Mouse (Mus musculus): ENCODE results near the gene Oprm1. TPM values are rescaled to one million over a fixed set of nuclear protein-coding genes. Genes with fewer than 3 reads are reported as not detected.

Gene Oprm1
- polyA plus RNA-seq, 1 experiment from 2014 or later, result 0.62 TPM

DNA sequence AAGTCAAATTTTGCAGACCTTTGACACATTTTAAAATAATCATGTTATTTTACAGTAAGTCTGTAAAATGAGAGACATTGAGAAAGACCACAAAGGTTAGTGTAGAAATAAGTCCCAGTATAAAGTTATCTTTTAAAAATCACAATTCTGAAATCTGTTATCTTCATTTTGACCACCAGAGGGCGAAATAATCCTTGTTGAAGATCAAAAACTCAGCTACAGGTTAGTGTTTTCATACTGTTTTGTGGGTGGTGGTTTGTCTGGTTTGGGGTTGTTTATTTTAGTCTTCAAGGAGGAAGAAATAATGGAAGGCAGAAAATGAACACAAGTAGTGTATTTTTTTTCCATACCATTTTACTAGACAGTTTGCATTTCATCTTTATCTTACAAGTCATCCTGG is 127.2 kb downstream of the Oprm1 start:
- no peak overlapping the region for H3K4me3 ChIP-seq (ENCODE audit: low read depth, low read length)
- no peaks in the 10 kb centered on the region for H3K27me3 ChIP-seq (replicated peaks; ENCODE audit: control insufficient read depth, insufficient read depth, low read length)
- no peaks in the 10 kb centered on the region for H3K9me3 ChIP-seq (replicated peaks; ENCODE audit: control insufficient read depth, low read length)
- no peaks in the 10 kb centered on the region for H3K4me1 ChIP-seq (ENCODE audit: control insufficient read depth, insufficient read depth, low read length)
- 0% methylated on average over 1 of the region's 1 CpGs for WGBS
- H3K27ac ChIP-seq (ENCODE audit: low read depth, low read length), result no peak overlapping the region
- no peaks in the 10 kb centered on the region for H3K36me3 ChIP-seq (ENCODE audit: control insufficient read depth, insufficient read depth, low read length)
- H3K9ac ChIP-seq (ENCODE audit: low read length), result no peak overlapping the region
- ATAC-seq (no peak), DNase-seq (ENCODE audit: low spot score) (peak; percentile 78)
- no peak overlapping the region for H3K4me2 ChIP-seq (ENCODE audit: low read length)

DNA sequence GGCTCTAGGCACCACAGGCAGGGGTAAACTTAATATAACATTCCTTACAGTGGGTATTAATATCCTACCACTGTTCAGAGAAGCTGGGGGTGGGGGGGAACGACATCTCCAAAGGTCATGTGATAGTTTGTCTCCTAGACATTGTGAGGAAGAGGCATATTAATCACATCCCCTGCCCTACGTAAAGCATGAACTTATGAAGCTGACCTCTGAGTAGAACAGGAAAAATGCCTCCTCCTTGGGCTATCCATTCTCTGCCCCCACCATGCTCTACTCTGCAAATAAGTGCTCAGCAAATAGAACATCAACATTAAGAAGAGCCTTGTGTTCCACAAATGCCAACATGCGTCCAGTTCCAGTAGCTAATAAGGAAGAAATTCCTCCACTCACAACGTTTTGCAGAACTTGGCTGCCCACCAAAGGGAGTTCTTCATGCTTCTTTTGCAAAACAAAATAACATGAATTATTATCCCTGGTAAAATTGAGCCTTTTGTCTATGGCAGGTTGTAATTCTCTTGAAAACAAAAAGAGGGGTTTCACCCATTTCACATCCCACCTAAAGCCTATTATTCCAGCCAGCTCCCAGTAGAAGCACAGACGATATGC is 131.4 kb downstream of the Oprm1 start:
- H3K4me1 ChIP-seq (ENCODE audit: control insufficient read depth, insufficient read depth, low read length), result no peaks in the 10 kb centered on the region
- no peaks in the 10 kb centered on the region for H3K9me3 ChIP-seq (replicated peaks; ENCODE audit: control insufficient read depth, low read length)
- ATAC-seq (no peak), DNase-seq (ENCODE audit: low spot score) (no peak)
- no peak overlapping the region for H3K4me2 ChIP-seq (ENCODE audit: low read length)
- H3K36me3 ChIP-seq (ENCODE audit: control insufficient read depth, insufficient read depth, low read length), result no peaks in the 10 kb centered on the region
- no peak overlapping the region for H3K4me3 ChIP-seq (ENCODE audit: low read depth, low read length)
- no peak overlapping the region for H3K9ac ChIP-seq (ENCODE audit: low read length)
- no peak overlapping the region for H3K27ac ChIP-seq (ENCODE audit: low read depth, low read length)
- 53% methylated on average over 5 of the region's 5 CpGs for WGBS
- no peaks in the 10 kb centered on the region for H3K27me3 ChIP-seq (replicated peaks; ENCODE audit: control insufficient read depth, insufficient read depth, low read length)

DNA sequence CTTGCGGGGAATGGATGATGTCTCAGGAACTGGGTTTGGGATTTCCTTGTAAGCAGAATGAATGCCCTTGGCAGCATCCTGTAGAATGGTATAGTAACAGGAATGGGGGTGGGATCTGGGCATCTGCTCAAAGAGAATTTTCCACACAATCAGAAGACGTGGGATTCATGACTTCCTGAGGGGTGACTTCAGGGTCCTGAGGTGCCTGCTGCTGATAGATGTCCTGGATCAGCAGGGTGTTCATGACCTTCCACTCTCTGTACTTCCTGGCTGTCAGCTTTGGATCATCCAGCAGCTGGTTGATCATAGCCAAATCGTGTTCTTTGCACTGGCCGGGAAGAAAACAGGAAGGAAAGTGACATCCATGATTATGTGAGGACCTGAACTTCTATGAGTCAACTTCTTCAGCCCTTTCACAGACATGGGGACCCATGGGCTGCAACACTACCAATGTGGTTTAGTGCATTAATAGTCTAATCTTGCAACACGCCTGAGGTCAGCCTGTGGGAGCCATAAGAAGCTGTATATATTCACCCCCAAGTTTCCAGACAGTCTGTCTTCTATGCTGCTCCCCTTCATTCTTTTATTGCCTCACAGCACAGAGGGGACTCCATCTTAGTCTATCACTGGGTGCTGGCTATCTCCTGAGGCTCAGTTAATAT is 132.2 kb downstream of the Oprm1 start:
- 88% methylated on average over 5 of the region's 5 CpGs for WGBS
- DNase-seq (ENCODE audit: low spot score) (no peak), ATAC-seq (no peak)
- no peaks in the 10 kb centered on the region for H3K27me3 ChIP-seq (replicated peaks; ENCODE audit: control insufficient read depth, insufficient read depth, low read length)
- H3K4me2 ChIP-seq (ENCODE audit: low read length), result no peak overlapping the region
- no peak overlapping the region for H3K4me3 ChIP-seq (ENCODE audit: low read depth, low read length)
- H3K36me3 ChIP-seq (ENCODE audit: control insufficient read depth, insufficient read depth, low read length), result no peaks in the 10 kb centered on the region
- H3K4me1 ChIP-seq (ENCODE audit: control insufficient read depth, insufficient read depth, low read length), result no peaks in the 10 kb centered on the region
- H3K27ac ChIP-seq (ENCODE audit: low read depth, low read length), result no peak overlapping the region
- H3K9me3 ChIP-seq (replicated peaks; ENCODE audit: control insufficient read depth, low read length), result no peaks in the 10 kb centered on the region
- H3K9ac ChIP-seq (ENCODE audit: low read length), result no peak overlapping the region

DNA sequence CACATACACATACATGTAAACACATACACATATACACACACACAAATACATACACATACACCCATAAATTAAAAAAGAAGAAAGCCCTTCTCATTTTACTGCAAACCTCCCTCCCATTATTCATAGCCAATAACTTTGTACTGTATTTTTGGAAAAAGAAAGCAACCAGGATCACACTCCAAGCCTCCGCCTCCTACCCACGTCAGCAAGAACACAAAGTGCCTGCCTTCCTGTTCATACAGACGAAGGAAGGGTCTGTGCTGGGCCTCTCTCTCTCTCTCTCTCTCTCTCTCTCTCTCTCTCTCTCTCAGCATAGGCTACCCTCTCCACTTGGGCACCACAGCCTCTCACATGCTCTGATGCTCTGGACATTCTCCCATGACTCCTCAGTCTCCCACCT is 137.5 kb downstream of the Oprm1 start:
- H3K27me3 ChIP-seq (replicated peaks; ENCODE audit: control insufficient read depth, insufficient read depth, low read length), result no peaks in the 10 kb centered on the region
- H3K9ac ChIP-seq (ENCODE audit: low read length), result no peak overlapping the region
- no peak overlapping the region for H3K4me2 ChIP-seq (ENCODE audit: low read length)
- H3K4me3 ChIP-seq (ENCODE audit: low read depth, low read length), result no peak overlapping the region
- H3K9me3 ChIP-seq (replicated peaks; ENCODE audit: control insufficient read depth, low read length), result no peaks in the 10 kb centered on the region
- DNase-seq (ENCODE audit: low spot score) (no peak), ATAC-seq (no peak)
- H3K36me3 ChIP-seq (ENCODE audit: control insufficient read depth, insufficient read depth, low read length), result no peaks in the 10 kb centered on the region
- no peak overlapping the region for H3K27ac ChIP-seq (ENCODE audit: low read depth, low read length)
- H3K4me1 ChIP-seq (ENCODE audit: control insufficient read depth, insufficient read depth, low read length), result no peaks in the 10 kb centered on the region
- WGBS, result 77% methylated on average over 3 of the region's 3 CpGs

DNA sequence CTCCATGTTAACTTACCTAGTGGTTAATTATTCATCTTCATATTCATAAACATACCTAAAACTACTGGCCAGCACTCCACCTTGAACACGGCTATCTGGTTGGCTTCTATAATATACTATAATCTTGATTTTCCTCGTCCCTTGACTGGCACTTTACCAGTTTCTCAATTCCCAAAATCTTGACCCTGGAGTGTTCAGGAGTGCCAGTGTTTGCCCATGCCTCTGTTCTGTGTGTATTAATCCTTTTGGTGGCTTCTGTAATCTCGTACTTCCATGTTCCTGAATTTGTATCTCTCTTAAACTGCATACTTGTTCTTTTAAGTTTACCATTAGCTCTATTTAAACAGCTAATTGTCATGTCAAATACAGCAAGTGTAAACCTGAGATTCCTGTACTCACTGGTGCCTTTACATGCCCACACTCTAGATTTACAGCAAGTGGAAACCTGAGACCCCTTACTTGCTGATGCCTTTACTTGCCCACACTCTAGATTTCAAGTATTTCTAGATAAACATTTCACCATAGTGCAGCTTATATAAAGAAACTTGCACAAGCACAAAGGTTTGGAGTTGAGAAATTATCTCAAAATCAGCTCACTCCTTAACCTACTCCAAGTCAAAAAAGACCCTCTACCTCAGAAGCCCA is 138.5 kb downstream of the Oprm1 start:
- Histone ChIP-seq H3K4me3 (ENCODE audit: low read depth, low read length) (no peak overlapping the region), H3K27ac (ENCODE audit: low read depth, low read length) (no peak overlapping the region), H3K27me3 (replicated peaks; ENCODE audit: control insufficient read depth, insufficient read depth, low read length) (no peaks in the 10 kb centered on the region), H3K9me3 (replicated peaks; ENCODE audit: control insufficient read depth, low read length) (no peaks in the 10 kb centered on the region), H3K4me2 (ENCODE audit: low read length) (no peak overlapping the region), H3K9ac (ENCODE audit: low read length) (no peak overlapping the region), H3K4me1 (ENCODE audit: control insufficient read depth, insufficient read depth, low read length) (no peaks in the 10 kb centered on the region), H3K36me3 (ENCODE audit: control insufficient read depth, insufficient read depth, low read length) (no peaks in the 10 kb centered on the region)
- DNase-seq (ENCODE audit: low spot score) (no peak), ATAC-seq (no peak)
- WGBS, result 72% methylated on average over 3 of the region's 3 CpGs

DNA sequence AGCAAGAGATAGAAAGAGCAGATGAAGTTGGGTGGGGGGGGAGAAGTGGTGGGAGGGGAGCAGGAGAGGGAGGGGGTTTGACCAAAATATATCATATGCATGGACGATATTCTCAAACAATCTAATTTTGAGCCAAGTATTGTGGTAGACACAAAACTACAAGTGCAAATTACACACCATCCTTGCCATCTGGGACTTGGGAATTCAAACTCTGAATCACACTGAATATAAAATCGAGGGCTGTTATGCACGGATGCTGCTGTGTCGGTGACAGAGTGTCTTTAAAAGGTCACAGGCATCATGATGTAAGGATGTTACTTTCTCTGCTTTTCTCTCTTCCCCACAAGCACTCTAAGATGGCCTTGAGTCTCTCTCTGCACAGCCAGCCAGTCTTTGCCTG is 141.8 kb downstream of the Oprm1 start:
- no peak overlapping the region for H3K4me3 ChIP-seq (ENCODE audit: low read depth, low read length)
- no peaks in the 10 kb centered on the region for H3K36me3 ChIP-seq (ENCODE audit: control insufficient read depth, insufficient read depth, low read length)
- no peaks in the 10 kb centered on the region for H3K4me1 ChIP-seq (ENCODE audit: control insufficient read depth, insufficient read depth, low read length)
- peak; percentile 29 for DNase-seq (ENCODE audit: low spot score)
- H3K27me3 ChIP-seq (replicated peaks; ENCODE audit: control insufficient read depth, insufficient read depth, low read length), result no peaks in the 10 kb centered on the region
- no peak overlapping the region for H3K4me2 ChIP-seq (ENCODE audit: low read length)
- H3K9me3 ChIP-seq (replicated peaks; ENCODE audit: control insufficient read depth, low read length), result no peaks in the 10 kb centered on the region
- H3K9ac ChIP-seq (ENCODE audit: low read length), result no peak overlapping the region
- no peak for ATAC-seq
- 64% methylated on average over 4 of the region's 4 CpGs for WGBS
- H3K27ac ChIP-seq (ENCODE audit: low read depth, low read length), result no peak overlapping the region

DNA sequence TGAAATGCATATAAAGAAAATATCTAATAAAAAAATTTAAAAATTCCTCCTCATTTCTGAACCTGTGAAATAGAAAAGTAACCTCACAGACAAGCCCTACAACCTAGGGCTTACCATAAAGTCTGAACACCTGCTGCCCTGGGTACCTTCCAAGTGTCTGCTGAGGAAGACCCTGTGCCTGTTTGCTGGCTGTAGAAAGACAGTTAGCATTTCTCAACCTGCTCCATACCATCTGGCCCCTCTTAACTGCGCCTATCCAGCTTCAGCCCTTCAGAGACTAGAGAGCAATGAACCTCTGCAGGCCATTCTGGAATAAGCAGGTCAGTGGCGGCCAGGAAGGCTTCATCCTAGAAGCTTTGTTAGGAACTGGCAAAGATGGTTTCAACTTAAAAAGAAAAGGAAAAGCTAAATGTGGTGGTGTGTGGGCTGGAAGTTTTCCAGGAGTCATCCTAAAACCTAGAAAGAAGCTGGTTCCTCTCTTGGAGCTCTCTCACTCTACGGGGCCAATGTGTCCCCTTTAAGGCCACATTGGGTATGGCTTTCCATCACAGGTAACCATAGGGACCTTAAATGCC is 143.6 kb downstream of the Oprm1 start:
- Histone ChIP-seq H3K4me1 (ENCODE audit: control insufficient read depth, insufficient read depth, low read length) (no peaks in the 10 kb centered on the region), H3K27ac (ENCODE audit: low read depth, low read length) (no peak overlapping the region), H3K4me3 (ENCODE audit: low read depth, low read length) (no peak overlapping the region), H3K9ac (ENCODE audit: low read length) (no peak overlapping the region), H3K9me3 (replicated peaks; ENCODE audit: control insufficient read depth, low read length) (no peaks in the 10 kb centered on the region), H3K27me3 (replicated peaks; ENCODE audit: control insufficient read depth, insufficient read depth, low read length) (no peaks in the 10 kb centered on the region), H3K4me2 (ENCODE audit: low read length) (no peak overlapping the region), H3K36me3 (ENCODE audit: control insufficient read depth, insufficient read depth, low read length) (no peaks in the 10 kb centered on the region)
- DNase-seq (ENCODE audit: low spot score) (no peak), ATAC-seq (no peak)
- 87% methylated on average over 3 of the region's 3 CpGs for WGBS

DNA sequence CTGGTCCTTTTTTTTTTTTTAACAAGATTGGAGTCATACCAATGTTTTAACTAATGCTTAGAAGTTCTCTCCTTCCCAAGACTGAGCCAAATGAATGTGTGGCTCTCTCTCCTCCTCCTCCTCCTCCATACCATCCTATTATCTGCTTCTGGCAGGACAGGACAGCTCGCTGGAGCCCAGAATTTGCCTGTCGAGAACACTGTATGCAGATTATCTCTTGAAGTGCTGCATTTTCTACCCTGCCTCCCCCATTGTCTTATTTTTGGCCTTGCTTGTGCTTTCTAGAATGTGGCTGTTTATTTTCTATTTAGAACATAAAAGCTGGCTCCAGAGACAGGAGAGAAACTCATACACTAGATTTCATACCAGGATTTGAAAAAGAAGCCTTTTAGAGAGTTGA is 151.5 kb downstream of the Oprm1 start:
- no peaks in the 10 kb centered on the region for H3K27me3 ChIP-seq (replicated peaks; ENCODE audit: control insufficient read depth, insufficient read depth, low read length)
- 43% methylated on average over 2 of the region's 2 CpGs for WGBS
- DNase-seq (ENCODE audit: low spot score) (no peak), ATAC-seq (no peak)
- H3K36me3 ChIP-seq (ENCODE audit: control insufficient read depth, insufficient read depth, low read length), result no peaks in the 10 kb centered on the region
- H3K27ac ChIP-seq (ENCODE audit: low read depth, low read length), result no peak overlapping the region
- no peaks in the 10 kb centered on the region for H3K9me3 ChIP-seq (replicated peaks; ENCODE audit: control insufficient read depth, low read length)
- H3K4me1 ChIP-seq (ENCODE audit: control insufficient read depth, insufficient read depth, low read length), result no peaks in the 10 kb centered on the region
- no peak overlapping the region for H3K9ac ChIP-seq (ENCODE audit: low read length)
- no peak overlapping the region for H3K4me3 ChIP-seq (ENCODE audit: low read depth, low read length)
- H3K4me2 ChIP-seq (ENCODE audit: low read length), result no peak overlapping the region

DNA sequence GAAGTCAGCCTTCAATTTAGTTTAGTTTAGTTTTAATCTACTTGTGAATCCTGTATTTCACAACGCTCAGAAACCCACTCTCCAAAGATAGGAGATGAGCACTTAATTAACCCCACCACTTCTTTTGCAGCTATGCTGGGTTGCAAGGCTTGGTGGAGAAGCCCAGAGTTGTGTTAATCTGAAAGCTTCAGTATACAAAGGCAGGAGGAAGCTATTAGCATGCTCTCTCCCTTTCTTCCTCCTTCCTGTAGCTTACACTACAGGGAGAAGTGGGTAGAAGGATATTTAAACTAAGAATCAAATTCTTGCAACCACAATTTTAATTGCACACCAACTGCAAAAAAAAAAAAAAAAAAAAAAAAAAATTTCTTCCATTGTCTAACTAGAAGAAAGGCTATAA is 157.7 kb downstream of the Oprm1 start:
- no peak for DNase-seq (ENCODE audit: low spot score)
- Histone ChIP-seq H3K27ac (ENCODE audit: low read depth, low read length) (peak overlapping the region; percentile 5; the same call in 1 of the 2 replicates), H3K4me1 (ENCODE audit: control insufficient read depth, insufficient read depth, low read length) (no peaks in the 10 kb centered on the region; the same call in 1 of the 2 replicates), H3K9me3 (replicated peaks; ENCODE audit: control insufficient read depth, low read length) (no peaks in the 10 kb centered on the region), H3K36me3 (ENCODE audit: control insufficient read depth, insufficient read depth, low read length) (no peaks in the 10 kb centered on the region), H3K27me3 (replicated peaks; ENCODE audit: control insufficient read depth, insufficient read depth, low read length) (no peaks in the 10 kb centered on the region), H3K4me3 (ENCODE audit: low read depth, low read length) (no peak overlapping the region), H3K4me2 (ENCODE audit: low read length) (no peak overlapping the region), H3K9ac (ENCODE audit: low read length) (no peak overlapping the region)
- no peak for ATAC-seq
- 21% methylated on average over 1 of the region's 1 CpGs for WGBS
